Mouse (Mus musculus) G1E (cell line): ENCODE measurements around the gene Plekho2.

Source experiments
- CTCF ChIP-seq: IDR thresholded peaks from 2 replicates; pipeline ENCODE4 v1.5.1; 2012; ENCODE audit warnings: low read depth, low read length, inconsistent platforms, mixed read lengths
- POLR2AphosphoS5 ChIP-seq: IDR thresholded peaks from 2 replicates; pipeline ENCODE4 v1.6.1; 2012; ENCODE audit warnings: low read depth, low read length, inconsistent platforms; ENCODE audit not compliant: insufficient replicate concordance
- TAL1 ChIP-seq: conservative IDR thresholded peaks from 2 replicates; pipeline ENCODE4 v1.6.1; 2012; ENCODE audit warnings: low read depth, low read length, inconsistent platforms, mixed read lengths

GRCm38 (mm10) chr9:65621666-65622065 is 41.8 kb upstream of the Plekho2 start:
- no peak for TF ChIP-seq CTCF
- no peak for TF ChIP-seq POLR2AphosphoS5
- no peak for TF ChIP-seq TAL1
